Mouse (Mus musculus): ENCODE results near the gene 1700122O11Rik. TPM values are rescaled to one million over a fixed set of nuclear protein-coding genes. Genes with fewer than 3 reads are reported as not detected.

1700122O11Rik gene
- total RNA-seq, 2 experiments from 2014 or later, result 0.56 TPM; not detected in 1

DNA sequence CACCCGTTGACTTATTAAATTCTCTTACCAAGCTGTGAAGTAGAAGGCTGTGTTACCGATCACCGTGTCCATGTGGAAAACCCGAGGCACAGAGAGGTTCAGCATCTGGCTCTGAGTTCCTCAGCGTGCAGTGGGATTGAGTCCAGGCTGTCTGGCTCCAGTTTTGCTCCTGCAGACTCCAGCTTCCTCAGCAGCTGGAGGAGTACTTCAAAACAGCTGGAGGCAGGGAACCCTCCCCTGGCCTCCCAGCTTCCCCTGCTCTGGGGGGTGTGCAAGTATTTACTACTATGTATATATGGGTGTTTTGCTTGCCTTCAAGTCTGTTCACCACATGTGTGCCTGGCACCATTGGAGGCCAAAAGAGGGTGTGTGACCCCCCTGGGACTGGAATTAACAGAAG, 9.8 kb downstream of the 1700122O11Rik start:
- no peak for DNase-seq (ENCODE audit: low spot score in 2 of 2)

DNA sequence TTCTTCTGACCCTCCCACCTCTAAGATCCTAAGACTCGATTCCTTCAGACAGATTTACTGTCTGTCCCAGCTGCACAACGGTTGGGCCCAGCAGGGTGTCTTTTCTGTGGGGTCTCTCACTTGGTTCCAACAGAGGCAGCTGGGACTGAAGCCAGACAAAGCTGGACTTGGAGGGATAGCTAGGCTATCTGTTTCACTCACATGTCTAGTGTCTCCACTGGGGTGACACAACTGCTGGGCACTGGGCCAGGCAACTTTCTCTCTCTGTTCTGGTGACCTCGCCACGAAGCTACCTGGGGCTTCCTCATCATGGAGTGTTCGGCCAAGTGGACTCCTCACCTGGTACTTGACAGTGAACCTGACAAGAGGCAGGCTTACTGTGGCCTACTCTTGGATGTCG, 10.4 kb downstream of the 1700122O11Rik start:
- no peak for DNase-seq (ENCODE audit: low spot score in 2 of 2)

DNA sequence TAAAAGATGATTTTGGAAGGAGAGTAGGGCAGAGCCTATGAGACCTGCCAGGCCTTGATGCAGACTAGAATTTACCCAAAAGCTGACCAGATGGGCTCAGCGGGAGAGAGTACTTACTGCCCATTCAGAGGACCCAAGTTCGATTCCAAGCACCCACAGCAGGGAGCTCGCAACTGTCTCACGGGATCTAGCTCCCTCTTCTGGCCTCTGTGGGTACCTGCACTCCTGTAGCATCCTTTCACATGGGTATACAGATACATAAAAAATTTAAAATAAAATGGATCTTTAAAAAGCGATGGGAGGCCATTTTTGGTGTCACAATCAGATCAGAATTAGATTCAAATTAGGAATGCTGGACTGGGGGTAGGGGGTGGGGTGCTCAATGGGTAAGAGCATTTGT, 11.1 kb downstream of the 1700122O11Rik start:
- no peak for DNase-seq (ENCODE audit: low spot score in 2 of 2)

DNA sequence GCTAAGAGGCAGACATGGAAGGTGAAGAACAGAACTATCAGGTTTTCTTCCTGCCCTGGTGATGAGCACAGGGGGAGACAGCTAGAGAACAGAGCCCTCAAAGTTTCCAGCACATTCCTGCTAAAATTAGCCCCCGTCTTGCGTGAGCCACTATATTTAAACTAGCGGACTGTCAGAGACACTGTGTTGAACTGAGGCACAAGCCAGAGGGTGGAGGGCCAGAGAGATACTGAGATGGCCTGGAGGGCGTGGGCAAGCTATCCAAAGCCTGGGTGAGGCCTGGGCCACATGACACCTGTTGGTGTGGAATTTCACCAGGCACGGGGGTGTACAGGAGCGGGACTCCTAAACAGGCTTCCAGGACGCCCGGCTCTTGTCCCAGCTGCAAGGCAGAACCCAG, 14.0 kb downstream of the 1700122O11Rik start:
- DNase-seq (ENCODE audit: low spot score in 2 of 2), result no peak

DNA sequence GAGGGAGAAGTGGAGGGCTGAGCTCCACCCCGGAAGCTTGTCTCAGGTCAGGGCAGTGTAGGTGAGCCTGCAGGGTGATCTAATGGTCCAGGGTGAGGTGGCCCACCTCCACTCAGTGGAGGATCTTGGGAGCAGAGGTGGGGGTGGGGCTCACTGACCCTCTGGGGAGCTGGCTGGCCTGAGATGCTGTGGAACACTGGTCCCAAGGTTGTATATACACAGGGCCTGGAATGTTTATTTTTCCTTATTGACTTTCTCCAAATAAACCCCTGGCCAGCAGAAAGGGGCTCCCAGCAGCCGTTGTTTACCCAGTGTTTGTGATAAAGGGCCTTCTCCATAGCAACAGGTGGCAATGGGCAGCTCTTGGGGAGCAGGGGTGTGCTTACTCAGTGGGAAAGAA, 18.5 kb downstream of the 1700122O11Rik start:
- no peak for DNase-seq (ENCODE audit: low spot score in 2 of 2)

DNA sequence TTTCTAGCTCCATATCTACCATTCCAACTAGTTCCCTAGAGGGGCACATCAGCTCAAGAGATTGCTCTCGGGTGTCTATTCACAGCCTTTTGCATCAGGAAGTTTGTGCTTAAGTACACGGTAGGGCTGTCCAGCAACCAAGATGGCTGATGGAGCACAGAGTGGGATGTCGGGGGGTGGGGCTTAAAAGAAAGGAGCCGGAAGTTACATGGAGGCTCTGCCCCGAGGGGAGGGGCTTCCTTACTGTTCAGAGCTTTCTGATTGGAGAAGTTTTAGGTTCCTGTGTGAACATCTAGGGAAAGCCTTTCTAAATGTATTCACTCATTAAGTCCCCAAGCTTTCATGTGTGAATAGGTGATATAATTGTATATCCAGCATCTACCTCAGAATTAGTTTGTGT, 21.5 kb downstream of the 1700122O11Rik start:
- no peak for DNase-seq (ENCODE audit: low spot score in 2 of 2)

DNA sequence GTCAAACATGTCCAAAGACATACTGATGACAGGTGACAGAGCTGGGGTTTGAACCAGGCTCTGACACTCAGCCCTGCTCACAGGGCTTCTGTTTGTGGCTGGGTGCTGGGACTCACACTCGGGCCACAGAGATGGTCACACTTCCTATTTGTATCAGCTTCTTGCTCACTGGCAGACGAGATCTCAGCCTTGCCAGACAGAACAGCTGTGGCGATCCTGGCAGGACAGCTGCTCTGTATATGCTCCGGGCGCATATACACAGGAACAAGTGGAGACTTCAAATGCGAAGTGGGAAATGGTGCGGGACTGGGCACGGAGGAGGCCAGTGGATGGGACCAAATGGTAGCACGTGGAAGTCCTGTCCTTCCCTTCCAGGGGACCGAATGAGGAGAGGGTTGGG, 25.5 kb downstream of the 1700122O11Rik start:
- no peak for DNase-seq (ENCODE audit: low spot score in 2 of 2)

DNA sequence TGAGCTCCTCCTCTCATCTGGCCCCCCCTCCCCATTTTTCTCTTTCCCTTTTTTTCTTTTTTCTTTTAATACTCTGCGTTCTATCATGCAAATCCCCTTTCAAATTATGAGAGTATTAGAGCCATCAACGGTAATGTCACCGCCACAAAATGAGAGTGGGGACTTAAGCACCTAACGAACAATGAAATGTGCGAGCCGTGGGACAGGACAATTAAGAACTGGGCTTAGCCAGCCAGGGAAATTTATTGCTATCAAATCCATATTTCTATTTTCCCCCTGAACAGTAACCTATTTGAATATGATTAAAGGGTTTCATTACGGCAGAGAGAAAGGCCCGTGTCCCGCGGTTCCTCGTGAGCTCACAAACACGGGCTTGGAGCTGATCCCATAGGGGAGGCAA, 27.0 kb downstream of the 1700122O11Rik start:
- DNase-seq (ENCODE audit: low spot score in 2 of 2), result no peak

DNA sequence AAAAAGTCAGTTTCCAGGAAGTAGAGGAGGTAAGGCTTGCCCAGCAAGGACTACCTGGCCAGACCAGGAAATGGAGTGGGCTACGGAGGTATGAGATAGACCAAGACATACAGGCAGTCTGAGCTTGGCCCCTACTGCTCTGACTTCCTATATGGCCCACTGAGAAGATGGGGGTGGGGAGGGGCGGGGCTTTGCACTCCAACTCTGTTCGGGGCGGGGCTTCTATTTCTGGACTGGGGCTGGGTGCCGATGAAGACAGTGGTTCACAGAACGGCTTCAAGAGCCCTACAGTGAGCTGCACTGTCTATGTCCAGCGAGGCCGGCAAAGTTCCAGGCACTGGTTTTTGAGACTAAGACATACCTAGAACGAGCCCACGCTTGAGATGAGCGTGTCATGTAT, 27.8 kb downstream of the 1700122O11Rik start:
- no peak for DNase-seq (ENCODE audit: low spot score in 2 of 2)

DNA sequence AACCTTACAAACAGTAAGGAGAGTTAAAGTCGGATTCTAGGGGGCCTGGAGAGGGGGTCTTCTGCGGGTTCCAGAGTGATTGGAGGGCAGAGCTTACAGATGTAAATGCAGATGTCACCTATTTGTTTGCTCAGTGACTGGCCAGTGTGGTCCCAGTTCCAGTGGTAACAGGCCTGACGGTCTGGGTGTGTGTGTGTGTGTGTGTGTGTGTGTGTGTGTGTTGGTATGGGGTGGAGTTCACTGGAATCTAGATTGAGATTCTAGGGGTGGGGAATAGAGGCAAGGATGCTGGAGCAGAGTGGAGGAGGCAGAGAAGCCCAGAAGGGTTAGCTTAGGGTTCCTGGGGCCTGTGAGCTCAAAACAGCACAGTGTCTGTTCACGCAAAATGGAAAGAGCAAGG, 32.3 kb downstream of the 1700122O11Rik start:
- no peak for DNase-seq (ENCODE audit: low spot score in 2 of 2)

DNA sequence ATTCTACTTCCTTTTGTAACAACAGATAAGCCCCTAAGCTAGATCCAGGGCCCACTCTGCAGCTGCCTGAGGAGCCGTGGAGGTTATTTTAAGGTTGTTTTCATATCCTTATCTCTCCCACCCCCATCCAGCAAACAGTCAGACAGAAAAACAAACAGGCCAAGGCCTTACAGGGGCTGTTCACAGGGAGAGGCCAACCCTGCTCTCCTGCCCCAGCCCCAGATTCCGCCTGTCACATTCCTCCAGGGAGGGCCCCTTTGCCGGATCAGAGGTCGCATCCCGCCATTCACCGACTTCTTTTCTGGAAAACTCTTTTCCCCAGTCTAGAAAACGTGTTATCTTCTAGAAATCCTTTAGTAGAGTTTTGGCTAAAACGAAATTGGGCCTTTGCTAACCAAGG, 33.0 kb downstream of the 1700122O11Rik start:
- DNase-seq (ENCODE audit: low spot score in 2 of 2), result no peak

DNA sequence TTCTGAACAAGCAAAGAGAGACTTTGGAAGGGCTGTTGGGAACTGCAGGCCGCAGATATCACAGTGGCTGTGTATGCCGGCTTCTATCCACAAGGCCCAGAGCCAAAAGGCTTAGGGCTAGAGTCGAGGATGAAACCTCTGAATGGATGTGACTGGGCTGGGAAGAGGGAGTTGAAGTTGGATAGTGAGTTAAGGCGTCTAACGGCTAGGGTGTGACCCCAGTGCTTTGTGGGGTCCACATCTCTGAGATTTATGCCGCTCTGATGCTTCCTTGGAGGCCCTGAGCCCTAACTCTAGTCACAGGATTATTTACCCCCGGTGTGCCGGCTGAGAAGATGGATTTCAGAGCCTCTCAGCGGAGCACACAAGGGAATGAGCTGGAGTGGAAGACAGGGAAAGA, 33.5 kb downstream of the 1700122O11Rik start:
- no peak for DNase-seq (ENCODE audit: low spot score in 2 of 2)

DNA sequence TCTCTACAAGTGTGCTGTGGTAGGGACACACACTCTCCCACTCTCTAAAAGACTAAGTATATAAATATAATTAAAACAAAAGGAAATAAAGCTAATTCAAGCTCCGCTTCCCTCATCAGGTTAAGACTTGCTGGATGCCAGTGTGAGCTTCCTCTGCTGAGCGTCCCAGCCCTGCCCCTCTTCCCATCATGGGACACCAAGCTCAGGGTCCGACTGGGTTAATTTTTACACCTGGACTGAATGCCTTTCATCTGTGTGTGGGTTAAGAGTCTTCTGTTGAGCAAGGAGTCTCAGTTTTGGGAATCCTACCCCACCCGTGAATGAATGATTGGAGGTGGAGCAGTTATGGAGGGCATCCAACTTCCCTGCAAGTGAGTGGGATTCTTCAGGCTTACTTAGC, 35.6 kb downstream of the 1700122O11Rik start:
- DNase-seq (ENCODE audit: low spot score in 2 of 2), result no peak

DNA sequence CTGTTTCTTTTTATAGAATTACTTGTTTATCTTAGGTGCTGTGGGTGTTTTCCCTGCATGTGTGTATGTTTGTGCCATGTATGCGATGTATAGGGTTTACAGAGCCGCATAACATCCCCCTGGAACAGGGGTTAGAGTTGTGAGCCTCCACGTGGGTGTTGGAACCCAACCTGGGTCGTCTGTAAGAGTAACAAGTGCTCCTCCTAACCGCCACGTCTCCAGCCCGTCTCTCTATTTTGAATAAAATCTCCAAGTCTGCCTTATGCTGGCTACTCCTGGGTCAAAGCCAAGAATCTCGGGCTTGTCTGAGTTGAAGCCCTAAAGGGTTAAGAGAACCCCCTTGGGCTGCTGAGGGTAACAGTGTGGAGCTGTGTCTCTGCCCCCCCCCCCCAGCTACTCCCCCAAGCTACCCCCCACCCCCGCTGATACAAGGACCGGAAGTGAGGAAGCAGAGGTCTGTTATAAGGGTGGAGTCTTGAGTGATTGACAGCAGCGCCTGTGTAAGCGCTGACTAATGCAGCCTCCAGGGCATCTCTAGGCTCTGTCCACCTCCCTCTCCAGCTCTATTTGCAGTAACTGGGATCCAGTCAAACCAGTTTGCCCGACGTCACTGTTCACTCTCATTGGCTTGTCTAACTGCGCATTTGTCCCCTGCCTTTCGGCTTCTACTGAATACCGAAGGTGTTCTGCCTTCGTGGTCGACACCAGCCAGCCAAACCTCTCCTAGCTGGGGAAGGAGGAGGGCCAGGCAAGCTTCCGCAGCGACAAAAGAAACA, 36.3 kb downstream of the 1700122O11Rik start:
- no peak for DNase-seq (ENCODE audit: low spot score in 2 of 2)

DNA sequence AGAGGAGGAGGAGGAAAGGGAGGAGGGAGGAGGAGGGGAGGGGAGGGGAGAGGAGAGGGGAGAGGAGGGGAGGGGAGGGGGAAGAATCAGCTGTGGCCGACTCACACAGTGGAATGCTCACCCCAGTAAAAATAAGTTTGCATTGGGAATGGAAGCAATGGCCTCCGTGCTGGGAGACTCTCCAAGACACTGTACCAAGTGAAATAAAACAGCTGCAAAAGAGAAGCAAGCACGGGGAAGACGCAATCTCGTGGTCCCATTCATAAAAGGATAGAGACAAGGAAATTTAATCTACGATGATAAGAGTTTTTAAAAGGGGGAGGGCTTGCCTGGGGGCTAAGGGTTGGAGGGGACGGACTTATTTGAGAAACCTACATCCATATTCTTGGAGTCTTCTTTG, 36.9 kb downstream of the 1700122O11Rik start:
- no peak for DNase-seq (ENCODE audit: low spot score in 2 of 2)

DNA sequence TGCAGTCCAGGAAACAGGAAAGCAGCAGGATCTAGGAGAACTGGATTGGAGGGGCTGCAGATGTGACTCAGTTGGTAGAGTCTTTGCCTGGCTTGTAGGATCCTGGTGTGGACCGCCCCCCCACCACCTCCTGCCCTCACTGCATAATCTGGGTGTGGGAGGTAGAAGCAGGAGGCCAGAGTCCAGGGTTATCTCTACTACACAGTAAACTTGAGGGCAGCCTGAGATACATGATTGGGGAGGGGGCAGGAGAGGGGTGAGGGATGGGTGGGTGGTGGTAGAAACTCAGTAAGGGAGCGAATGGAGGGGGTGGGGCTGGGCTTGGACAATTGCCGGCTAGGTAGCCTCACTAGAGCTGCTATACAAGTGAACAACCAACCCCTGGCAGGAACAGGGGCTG, 38.3 kb downstream of the 1700122O11Rik start:
- no peak for DNase-seq (ENCODE audit: low spot score in 2 of 2)

DNA sequence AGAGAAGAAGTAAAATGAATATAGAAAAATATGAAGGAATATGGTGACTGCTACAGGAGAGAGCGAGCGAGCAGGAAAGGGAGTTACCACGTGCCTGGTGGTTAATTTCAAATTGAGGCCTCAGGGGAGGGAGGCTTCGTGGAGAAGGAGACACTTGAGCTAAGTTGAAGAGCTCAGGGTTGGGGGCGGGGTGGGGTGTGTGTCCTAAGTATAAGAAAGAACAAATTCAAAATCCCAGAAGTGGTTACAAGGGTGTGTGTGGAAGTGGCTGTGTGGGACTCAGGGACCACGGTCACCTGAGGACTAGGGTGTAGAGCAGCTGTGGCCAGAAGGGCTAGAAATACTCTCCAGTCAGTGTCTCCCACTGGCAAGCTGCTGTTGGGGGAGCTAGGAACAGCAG, 38.7 kb downstream of the 1700122O11Rik start:
- no peak for DNase-seq (ENCODE audit: low spot score in 2 of 2)

DNA sequence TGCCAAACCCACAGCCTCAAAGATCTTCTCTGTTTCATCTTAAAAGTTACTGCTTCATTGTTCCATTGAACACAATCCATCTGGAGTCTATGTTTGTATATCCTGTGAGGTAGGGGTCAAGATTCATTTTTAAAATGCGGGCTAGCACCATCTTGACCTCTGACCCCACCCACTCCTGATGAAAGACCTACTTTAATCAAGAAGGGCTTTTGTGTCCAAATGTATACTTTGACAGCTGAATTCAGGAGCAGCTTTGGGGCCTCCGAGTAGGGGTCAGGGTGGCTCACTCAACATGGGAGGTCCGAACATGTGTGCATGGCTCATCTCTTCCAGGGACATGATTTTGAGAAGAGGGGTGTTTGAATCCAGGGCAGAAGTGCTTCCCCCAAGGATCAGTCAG, 40.3 kb downstream of the 1700122O11Rik start:
- DNase-seq (ENCODE audit: low spot score in 2 of 2), result no peak

DNA sequence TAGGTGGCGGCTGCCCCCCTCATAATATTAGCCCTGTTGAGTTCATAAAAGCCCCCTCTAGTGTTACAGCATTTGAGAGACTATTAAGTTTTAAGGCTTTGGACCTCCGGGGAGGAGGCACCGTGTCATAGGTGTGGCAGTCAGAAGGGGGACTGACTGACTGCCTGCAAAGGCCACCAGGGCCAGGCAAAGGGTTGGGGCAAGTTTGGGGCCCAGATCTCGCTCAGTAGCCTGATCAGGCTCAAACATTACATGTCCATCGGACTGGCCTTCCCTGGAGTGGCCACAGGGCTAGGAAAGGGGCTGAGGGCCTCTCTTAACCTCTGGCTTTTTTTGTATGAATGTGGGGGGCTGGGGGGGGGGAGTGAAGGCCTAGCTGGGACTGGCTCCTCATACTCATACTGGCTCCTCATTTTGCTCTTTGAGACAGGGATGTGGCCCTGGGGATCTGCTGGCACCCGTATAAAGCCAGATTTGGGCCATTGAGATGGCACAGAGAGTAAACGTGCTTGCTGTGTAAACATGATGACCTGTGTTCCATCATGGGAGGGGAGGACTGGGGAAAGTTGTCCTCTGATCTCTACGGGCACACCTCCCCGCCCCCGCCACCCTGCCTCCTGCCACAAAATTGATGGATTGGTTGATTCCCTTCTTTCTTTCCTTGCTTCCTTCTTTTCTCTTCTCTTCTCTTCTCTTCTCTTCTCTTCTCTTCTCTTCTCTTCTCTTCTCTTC, 47.5 kb downstream of the 1700122O11Rik start:
- no peak for DNase-seq (ENCODE audit: low spot score in 2 of 2)

DNA sequence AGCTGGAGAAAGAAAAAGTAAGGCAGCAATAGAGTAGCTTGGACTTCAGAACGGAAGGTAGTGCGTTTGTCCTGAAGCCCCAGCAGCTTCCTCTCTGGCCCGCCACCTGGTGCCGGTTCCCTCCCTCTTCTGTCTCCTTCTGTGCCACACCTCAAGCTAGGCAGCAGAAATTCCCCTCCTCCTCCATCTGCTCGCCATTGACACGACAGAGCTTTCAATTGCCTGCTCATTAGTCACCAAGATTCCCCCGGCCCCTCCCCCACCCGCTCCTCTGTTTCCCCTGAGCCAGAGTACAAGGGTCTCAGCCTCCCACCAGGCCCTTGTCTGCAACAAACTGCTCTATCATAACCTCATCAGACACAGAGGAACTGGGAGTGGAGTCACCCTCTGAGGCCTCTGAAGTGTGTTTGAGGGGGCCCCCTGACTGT, 48.1 kb downstream of the 1700122O11Rik start:
- DNase-seq (ENCODE audit: low spot score in 2 of 2), result no peak

DNA sequence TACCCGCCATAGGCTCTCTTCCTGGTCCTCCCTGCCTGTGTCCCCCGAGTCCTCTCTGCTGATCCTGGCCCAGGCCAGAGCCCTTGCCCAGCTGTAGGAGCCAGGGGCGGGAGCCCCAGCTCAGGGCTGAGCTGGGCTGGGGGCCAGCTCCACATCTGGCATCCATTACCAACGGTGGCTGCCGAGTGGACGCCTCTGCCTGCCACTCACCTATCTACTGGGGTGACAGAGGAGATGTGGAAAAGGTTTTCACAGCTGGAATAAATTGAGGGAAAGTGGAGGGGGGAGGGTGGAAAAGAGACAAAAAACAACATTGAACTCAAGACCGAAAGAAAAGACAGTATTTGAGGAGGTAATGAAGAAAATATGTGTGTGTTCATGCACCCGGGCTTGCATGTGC, 49.3 kb downstream of the 1700122O11Rik start:
- no peak for DNase-seq (ENCODE audit: low spot score in 2 of 2)

DNA sequence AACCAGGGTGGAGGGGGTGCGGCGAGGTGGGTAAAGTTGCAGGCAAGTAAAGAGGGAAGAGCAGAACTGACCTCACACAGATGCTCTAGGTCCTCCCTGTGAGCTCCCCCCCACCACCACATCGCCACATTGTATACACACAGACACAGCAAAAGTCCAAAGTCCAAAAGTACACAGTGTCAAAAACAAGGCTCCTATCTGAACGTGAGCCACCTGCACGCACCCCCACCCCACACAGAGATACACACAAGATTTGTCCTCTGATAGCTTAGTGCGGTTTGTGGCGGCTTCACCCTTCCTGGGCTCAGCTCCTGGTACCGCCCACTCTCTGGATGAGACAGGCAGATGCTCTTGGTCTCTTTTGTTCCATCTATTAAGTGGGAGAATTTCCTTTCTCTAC, 50.0 kb downstream of the 1700122O11Rik start:
- no peak for DNase-seq (ENCODE audit: low spot score in 2 of 2)

Data from adrenal gland, postnatal 4 days (tissue).